Mouse (Mus musculus) layer of hippocampus, postnatal 25 days (tissue): ENCODE results near the gene Polr2j. TPM values are rescaled to one million over a fixed set of nuclear protein-coding genes. Genes with fewer than 3 reads are reported as not detected.

Source experiments
- DNase-seq, 2 experiments: peaks; one replicate each; pipeline ENCODE4 v3.0.0; 2022; ENCODE audit warnings: mixed read lengths in 2 of 2, low spot score in 1 of 2; ENCODE audit errors: extremely low spot score in 1 of 2
- total RNA-seq, 2 experiments: library from RNA; stranded (reverse); gene quantifications; 2 replicates each; pipeline ENCODE4 v1.2.3; 2021

Gene Polr2j
- 10 to 100 TPM; 72.0 to 86.0 TPM for total RNA-seq

GRCm38 (mm10) chr5:136115891-136116783 lies at the start of gene Polr2j:
Gene Polr2j (plus strand): TSS chr5:136116631.
- DNase-seq: peak; percentile 95 to 98

- DNase-seq: no peak
These were observed 47.0 kb upstream of the Polr2j start for GRCm38 (mm10) chr5:136069411-136069810.

- DNase-seq: no peak
These were observed 43.4 kb upstream of the Polr2j start for GRCm38 (mm10) chr5:136073051-136073450.

- no peak for DNase-seq
These were observed 42.9 kb upstream of the Polr2j start for GRCm38 (mm10) chr5:136073526-136073925.

- DNase-seq: no peak
These were observed 41.4 kb upstream of the Polr2j start for GRCm38 (mm10) chr5:136075076-136075475.

DNA sequence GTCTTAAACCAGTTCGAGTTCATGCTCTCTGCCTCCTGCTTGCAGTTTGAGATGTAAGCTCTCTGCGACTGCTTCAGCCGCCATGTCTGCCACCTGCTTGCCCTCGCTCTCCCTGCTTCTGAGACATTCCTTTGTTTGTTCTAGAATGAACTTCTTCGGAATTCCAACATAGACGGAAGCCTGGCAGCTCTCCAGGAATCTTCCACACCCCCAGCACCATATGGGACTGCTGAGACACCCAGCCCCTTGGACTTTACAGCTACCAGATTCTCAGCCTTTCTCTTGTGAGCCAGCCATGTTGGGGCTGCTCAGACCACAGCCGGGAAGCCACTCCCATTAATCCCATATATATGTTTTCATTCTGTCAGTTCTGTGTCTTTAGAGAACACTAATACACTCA lies 40.1 kb upstream of the Polr2j start:
- peak in 1 of 2 experiments; percentile 26 for DNase-seq

DNA sequence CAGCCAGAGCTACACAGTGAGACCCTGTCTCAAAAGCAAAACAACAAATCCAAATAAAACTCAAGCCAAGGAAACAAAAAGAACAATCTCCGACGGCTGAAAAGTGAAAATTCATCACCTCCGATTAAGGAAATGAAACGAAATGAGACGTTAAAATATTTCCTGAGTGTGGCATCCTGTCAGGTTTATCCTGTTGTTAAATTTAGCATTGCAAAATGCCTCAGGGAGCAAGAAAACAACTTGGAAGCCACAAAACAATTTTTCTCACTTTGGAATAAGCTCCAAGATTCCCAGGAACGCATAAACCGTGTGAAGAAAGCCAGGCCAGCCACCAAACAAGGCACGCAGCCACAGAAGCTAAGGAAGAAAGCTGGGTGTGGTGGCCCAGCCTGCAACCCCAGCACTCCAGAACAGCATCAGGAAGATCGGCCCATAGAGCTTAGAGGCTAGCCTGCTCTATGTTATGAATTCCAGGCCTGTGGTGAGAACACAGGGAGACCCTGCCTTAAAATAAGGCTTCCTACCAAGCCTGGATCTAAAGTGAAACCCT lies 39.4 kb upstream of the Polr2j start:
- no peak for DNase-seq

DNA sequence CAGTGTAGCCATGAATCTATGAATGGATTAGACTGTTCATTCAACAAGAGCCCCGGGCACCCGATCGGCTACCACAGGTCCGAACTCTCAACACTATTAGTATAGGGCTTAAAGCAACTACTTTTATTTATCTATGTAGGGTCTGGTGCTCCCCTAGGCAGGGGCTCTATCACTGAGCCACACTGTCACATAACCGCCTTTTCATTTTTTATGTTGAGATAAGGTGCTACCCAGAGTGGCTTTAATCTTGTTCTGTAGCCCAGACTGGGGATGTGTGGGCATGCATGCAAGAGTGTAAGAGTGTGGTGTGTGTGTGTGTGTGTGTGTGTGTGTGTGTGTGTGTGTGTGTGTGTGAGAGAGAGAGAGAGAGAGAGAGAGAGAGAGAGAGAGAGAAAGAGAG lies 38.3 kb upstream of the Polr2j start:
- no peak for DNase-seq

- DNase-seq: no peak
These were observed 34.1 kb upstream of the Polr2j start for GRCm38 (mm10) chr5:136082345-136082744.

DNA sequence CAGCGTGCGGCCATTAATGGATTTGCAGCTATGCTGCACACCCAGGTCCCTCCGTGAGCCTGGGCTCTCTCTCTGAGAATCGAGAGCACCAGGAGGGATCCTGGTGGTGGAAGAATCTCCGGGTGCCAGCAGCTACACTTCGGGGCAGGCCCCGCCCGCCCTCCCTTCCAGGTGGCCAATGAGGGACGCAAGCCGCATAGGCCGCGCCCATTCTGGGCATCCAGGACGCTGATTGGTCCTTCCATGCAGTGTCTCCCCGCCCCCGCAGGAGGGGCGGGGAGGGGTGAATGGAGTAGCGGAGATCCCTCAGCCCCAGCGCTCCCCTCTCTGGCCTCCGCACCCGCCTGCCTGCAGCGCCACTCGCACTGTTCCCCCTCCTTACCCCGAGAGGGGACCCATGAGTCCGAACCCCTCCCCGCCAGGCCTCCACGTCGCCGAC lies 32.7 kb upstream of the Polr2j start, which contains the start of gene Rasa4:
TSS of gene Rasa4 (plus strand) at position 248 of the 439 bp plus-strand sequence.
- peak; percentile 71 for DNase-seq

GRCm38 (mm10) chr5:136084144-136084881 lies 32.1 kb upstream of the Polr2j start:
- no peak for DNase-seq

DNA sequence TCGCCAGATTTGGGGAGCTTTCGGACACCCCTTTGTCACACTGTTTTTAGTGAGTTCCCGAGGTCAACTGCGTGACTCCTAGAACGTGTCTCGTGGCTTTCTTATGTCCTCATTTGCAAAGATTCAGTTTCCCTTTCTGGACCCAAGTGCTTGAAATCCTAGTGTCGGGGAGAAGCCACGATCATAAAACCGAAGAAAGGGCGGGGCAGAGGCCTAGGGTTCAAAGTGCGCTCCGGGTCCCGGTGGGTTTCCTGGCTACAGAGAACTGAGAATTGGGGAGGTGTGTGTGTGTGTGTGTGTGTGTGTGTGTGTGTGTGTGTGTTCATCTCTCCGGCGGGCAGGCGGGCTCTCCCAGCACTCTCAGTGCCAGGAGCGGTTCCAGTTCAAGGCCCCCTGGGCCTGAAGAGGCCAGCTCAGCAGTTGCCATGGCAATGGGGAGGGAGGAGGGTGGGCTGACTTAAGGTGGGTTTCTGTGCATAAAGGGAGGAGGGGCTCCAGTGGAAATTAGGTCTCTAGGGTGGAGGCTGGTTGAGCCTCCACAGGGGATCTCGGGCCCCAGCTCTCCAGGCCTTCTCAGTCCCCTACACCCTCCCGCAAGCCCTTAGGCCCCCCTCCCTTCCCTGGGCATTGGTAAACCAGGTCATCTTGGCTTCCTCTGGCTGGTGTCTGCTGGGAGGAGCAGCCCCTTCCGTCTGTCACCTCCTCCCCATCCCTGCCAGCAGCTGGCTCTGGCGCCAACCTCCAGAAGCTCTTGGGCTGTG lies 31.4 kb upstream of the Polr2j start:
- no peak for DNase-seq

- DNase-seq: no peak
These were observed 30.1 kb upstream of the Polr2j start for GRCm38 (mm10) chr5:136086290-136086689.

- DNase-seq: no peak
These were observed 27.4 kb upstream of the Polr2j start for GRCm38 (mm10) chr5:136088821-136089575.

DNA sequence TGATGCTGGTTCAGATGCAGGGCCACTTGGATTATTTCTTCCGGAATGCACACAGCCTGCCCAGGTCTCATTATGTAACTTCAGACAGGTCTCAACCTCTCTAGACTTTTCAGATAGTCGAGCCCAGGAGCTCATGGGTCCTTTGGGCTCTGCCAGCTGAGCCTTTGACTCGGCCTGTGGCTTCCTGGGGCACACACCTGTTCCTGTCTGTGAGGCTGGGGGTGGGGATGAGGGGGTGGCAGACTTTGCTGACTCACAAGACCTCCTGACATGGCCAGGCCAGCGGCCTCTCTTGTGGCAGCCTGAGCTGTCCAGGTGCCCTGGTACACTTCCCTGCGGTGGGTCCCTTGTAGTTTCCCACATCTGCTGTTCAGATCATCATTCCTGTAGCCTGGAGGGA lies 24.5 kb upstream of the Polr2j start:
- DNase-seq: no peak

DNA sequence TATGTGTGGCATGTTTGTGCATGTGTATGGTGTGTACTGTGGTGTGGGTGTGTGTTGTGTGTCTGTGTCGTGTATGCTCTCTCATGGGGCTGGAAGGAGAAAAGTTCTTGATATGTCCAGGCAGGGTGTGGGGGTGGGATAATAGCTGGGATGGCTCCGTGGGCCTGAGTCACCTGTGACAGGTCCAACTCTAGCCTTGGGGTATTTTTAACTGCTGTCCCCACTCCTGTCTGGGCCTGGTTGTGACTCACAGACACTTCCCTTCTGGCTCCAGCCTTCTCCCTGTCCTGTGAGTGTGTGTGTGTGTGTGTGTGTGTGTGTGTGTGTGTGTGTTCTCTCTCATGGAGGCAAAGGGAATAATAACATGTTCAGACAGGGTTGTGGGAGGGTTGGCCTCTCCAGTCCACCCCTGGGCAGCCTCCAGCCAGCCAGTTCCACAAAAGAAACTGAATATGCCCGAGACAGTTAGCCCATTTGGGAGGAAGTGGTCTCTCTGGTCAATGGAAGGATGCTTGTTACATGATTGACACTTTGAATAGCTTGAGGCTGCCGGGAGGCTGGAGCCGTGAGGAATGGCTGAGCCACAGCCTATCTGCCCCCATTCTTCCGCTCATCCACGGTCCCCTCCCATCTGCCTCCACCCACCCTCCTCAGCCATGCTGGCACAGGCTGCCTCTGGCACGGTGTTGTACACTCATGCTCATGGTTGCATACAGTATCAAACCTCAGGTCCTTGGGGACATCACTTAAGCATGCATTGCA lies 22.0 kb upstream of the Polr2j start:
- DNase-seq: no peak

- DNase-seq: no peak
These were observed 21.3 kb upstream of the Polr2j start for GRCm38 (mm10) chr5:136095089-136095488.

GRCm38 (mm10) chr5:136098536-136098935 lies 17.9 kb upstream of the Polr2j start:
- no peak for DNase-seq
